Mouse (Mus musculus): ENCODE data around the gene Tjp2.

DNA sequence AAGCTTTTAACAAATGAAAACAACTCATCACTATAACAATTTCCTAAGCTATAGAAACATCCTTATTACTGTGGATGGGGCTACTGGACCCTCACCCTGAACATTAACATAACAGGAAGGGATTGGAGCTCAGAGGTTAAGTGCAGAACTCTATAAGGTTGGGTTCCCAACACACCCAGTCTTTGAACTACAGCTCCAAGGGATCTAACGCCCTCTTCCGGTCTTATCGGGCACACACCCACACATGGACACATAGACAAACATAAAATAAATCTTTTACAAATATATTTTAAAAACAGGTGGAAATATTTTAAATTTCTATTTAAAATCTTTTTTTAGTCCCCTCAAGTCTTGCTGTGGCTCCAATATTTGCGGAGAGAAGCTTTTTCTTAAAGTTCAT, 3.4 kb downstream of the Tjp2 start:
- TF ChIP-seq CTCF (IDR thresholded peaks at IDR 0.05; ENCODE audit: low read depth) (no peak), EP300 (IDR thresholded peaks at IDR 0.05; ENCODE audit: low read depth) (no peak)
